Mouse (Mus musculus): ENCODE results near the gene Adam12. TPM values are rescaled to one million over a fixed set of nuclear protein-coding genes. Genes with fewer than 3 reads are reported as not detected.

The Adam12 gene
- 0.58 and 0.70 TPM in 2 replicates for polyA plus RNA-seq (2012; rRNA removed)

- no peak within 1 kb of the TSS for H3K4me3 ChIP-seq (ENCODE audit: extremely low read depth, insufficient read depth, insufficient read length)
- no peak within 1 kb of the TSS for H3K27ac ChIP-seq (ENCODE audit: insufficient read depth, low read length)
- no peak for DNase-seq (ENCODE audit: low read depth in 1 of 2, low spot score in 2 of 2)
- TF ChIP-seq POLR2A (IDR thresholded peaks at IDR 0.05; ENCODE audit: low read depth, low read length), result no peak
- TF ChIP-seq CTCF (IDR thresholded peaks at IDR 0.05; ENCODE audit: extremely low read depth, insufficient read depth, insufficient read length, insufficient replicate concordance), result no peak
- H3K4me1 ChIP-seq (ENCODE audit: control insufficient read depth, insufficient read depth, insufficient read length), result no peaks in the 10 kb centered on the region
- H3K27me3 ChIP-seq (ENCODE audit: control insufficient read depth, insufficient read depth, low read length), result no peaks in the 10 kb centered on the region
- WGBS, result 65% methylated on average over 14 of the region's 14 CpGs
- no peaks in the 10 kb centered on the region for H3K36me3 ChIP-seq (ENCODE audit: control insufficient read depth, insufficient read depth, low read length)
Measured at GRCm38 (mm10) chr7:134231378-134232346, at the start of gene Adam12. Gene Adam12, minus strand, starts transcription at chr7:134232146.

DNA sequence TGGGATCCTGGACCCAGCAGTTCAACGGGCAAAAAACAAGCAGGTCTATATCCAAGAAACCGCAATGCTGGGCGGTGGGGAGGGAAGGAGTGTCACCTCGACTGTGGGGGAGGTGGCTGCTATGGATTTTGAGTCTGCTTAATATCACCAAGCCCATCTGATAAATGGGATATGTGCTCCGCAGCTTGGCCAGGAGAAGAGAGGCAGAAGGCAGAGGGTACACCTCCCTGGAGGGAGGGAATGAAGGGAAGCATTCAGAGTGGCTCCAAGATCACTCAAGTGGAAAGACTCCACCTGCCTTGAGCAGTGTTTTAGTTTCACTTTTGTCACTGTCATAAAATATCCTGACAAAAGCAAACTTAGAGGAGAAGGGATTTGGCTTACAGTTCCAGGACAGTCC, 41.0 kb upstream of the Adam12 start:
- no peak for TF ChIP-seq CTCF (IDR thresholded peaks at IDR 0.05; ENCODE audit: extremely low read depth, insufficient read depth, insufficient read length, insufficient replicate concordance)
- TF ChIP-seq POLR2A (IDR thresholded peaks at IDR 0.05; ENCODE audit: low read depth, low read length), result no peak

GRCm38 (mm10) chr7:134272421-134272820, 40.5 kb upstream of the Adam12 start:
- Histone ChIP-seq H3K4me3 (ENCODE audit: extremely low read depth, insufficient read depth, insufficient read length) (no peak overlapping the region), H3K27me3 (ENCODE audit: control insufficient read depth, insufficient read depth, low read length) (no peaks in the 10 kb centered on the region), H3K36me3 (ENCODE audit: control insufficient read depth, insufficient read depth, low read length) (no peaks in the 10 kb centered on the region), H3K27ac (ENCODE audit: insufficient read depth, low read length) (no peak overlapping the region), H3K4me1 (ENCODE audit: control insufficient read depth, insufficient read depth, insufficient read length) (no peaks in the 10 kb centered on the region)
- TF ChIP-seq CTCF (IDR thresholded peaks at IDR 0.05; ENCODE audit: extremely low read depth, insufficient read depth, insufficient read length, insufficient replicate concordance) (no peak), POLR2A (IDR thresholded peaks at IDR 0.05; ENCODE audit: low read depth, low read length) (no peak)
- 89% methylated on average over 4 of the region's 4 CpGs for WGBS
- DNase-seq (ENCODE audit: low read depth in 1 of 2, low spot score in 2 of 2), result no peak

More for the DNA sequence above, 41.0 kb upstream of the Adam12 start:
- Histone ChIP-seq H3K27me3 (ENCODE audit: control insufficient read depth, insufficient read depth, low read length) (no peaks in the 10 kb centered on the region), H3K27ac (ENCODE audit: insufficient read depth, low read length) (no peak overlapping the region), H3K4me3 (ENCODE audit: extremely low read depth, insufficient read depth, insufficient read length) (no peak overlapping the region), H3K36me3 (ENCODE audit: control insufficient read depth, insufficient read depth, low read length) (no peaks in the 10 kb centered on the region), H3K4me1 (ENCODE audit: control insufficient read depth, insufficient read depth, insufficient read length) (no peaks in the 10 kb centered on the region)
- 89% methylated on average over 5 of the region's 5 CpGs for WGBS
- no peak for DNase-seq (ENCODE audit: low read depth in 1 of 2, low spot score in 2 of 2)

DNA sequence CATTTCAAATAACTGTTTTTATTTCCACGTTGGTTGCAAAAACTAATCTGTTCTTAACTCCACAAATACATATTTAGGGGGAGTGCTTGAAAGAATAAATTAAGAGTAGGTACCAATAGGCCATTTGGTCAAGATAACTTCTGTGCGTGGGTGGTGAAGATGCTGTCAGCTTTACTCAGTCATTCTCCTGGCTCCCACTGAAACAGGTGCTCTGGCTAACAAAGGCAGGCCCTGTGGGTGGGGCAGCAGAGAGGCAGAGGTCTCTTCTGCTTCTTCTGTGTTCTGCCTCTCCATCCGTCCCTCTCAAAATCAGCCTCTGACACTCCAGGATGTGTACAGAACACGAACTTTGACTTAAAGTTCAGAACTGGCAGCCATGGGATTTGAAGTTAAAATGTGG, 33.8 kb upstream of the Adam12 start:
- Histone ChIP-seq H3K4me3 (ENCODE audit: extremely low read depth, insufficient read depth, insufficient read length) (no peak overlapping the region), H3K36me3 (ENCODE audit: control insufficient read depth, insufficient read depth, low read length) (no peaks in the 10 kb centered on the region), H3K27ac (ENCODE audit: insufficient read depth, low read length) (no peak overlapping the region), H3K4me1 (ENCODE audit: control insufficient read depth, insufficient read depth, insufficient read length) (no peaks in the 10 kb centered on the region), H3K27me3 (ENCODE audit: control insufficient read depth, insufficient read depth, low read length) (no peaks in the 10 kb centered on the region)
- TF ChIP-seq POLR2A (IDR thresholded peaks at IDR 0.05; ENCODE audit: low read depth, low read length) (no peak), CTCF (IDR thresholded peaks at IDR 0.05; ENCODE audit: extremely low read depth, insufficient read depth, insufficient read length, insufficient replicate concordance) (no peak)
- 79% methylated on average over 4 of the region's 4 CpGs for WGBS
- no peak for DNase-seq (ENCODE audit: low read depth in 1 of 2, low spot score in 2 of 2)

- Histone ChIP-seq H3K4me1 (ENCODE audit: control insufficient read depth, insufficient read depth, insufficient read length) (no peaks in the 10 kb centered on the region), H3K27ac (ENCODE audit: insufficient read depth, low read length) (no peak overlapping the region), H3K36me3 (ENCODE audit: control insufficient read depth, insufficient read depth, low read length) (no peaks in the 10 kb centered on the region), H3K27me3 (ENCODE audit: control insufficient read depth, insufficient read depth, low read length) (no peaks in the 10 kb centered on the region), H3K4me3 (ENCODE audit: extremely low read depth, insufficient read depth, insufficient read length) (no peak overlapping the region)
- no peak for DNase-seq (ENCODE audit: low read depth in 1 of 2, low spot score in 2 of 2)
- 52% methylated on average over 4 of the region's 4 CpGs for WGBS
- TF ChIP-seq POLR2A (IDR thresholded peaks at IDR 0.05; ENCODE audit: low read depth, low read length) (no peak), CTCF (IDR thresholded peaks at IDR 0.05; ENCODE audit: extremely low read depth, insufficient read depth, insufficient read length, insufficient replicate concordance) (peak; percentile 15; the same call in 1 of the 2 replicates)
Measured at GRCm38 (mm10) chr7:134263146-134263906, 31.4 kb upstream of the Adam12 start.

DNA sequence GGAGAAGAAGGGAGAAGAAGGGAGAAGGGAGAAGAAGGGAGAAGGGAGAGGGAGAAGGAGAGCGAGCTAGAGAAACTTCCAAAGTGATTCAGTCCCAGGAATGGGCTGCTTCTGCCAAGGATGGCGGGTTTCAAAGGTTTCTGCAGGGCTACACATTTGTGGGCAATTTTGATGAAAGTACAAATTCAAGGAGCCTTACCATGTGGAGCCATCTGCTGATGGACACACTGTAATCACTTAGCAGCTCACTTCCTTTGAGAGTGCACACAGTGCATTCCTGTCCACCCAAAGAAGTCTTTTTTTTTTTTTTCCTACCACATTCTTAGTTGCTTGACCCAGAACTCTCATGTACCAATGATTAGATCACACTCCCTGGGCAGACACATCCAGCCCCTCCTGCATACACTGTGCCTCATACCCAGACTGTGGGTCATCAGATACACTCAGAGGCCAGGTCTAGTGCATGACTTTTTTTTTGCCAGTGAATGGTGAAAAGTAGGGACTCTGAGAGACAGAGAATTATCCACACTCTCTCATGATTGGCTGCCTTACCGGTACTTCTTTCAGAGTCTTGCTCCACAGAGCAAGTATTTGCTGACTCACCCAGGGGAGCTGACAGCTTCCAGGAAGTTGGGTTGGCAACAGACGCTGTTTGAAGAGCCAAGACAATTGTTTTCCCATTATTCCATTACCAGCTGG, 29.2 kb upstream of the Adam12 start:
- TF ChIP-seq CTCF (IDR thresholded peaks at IDR 0.05; ENCODE audit: extremely low read depth, insufficient read depth, insufficient read length, insufficient replicate concordance) (no peak), POLR2A (IDR thresholded peaks at IDR 0.05; ENCODE audit: low read depth, low read length) (no peak)
- H3K4me1 ChIP-seq (ENCODE audit: control insufficient read depth, insufficient read depth, insufficient read length), result no peaks in the 10 kb centered on the region
- H3K27me3 ChIP-seq (ENCODE audit: control insufficient read depth, insufficient read depth, low read length), result no peaks in the 10 kb centered on the region
- H3K36me3 ChIP-seq (ENCODE audit: control insufficient read depth, insufficient read depth, low read length), result no peaks in the 10 kb centered on the region
- no peak for DNase-seq (ENCODE audit: low read depth in 1 of 2, low spot score in 2 of 2)
- WGBS, result 36% methylated on average over 4 of the region's 4 CpGs
- H3K27ac ChIP-seq (ENCODE audit: insufficient read depth, low read length), result no peak overlapping the region
- H3K4me3 ChIP-seq (ENCODE audit: extremely low read depth, insufficient read depth, insufficient read length), result no peak overlapping the region

Data from spleen, adult 2 months (tissue).